Mouse (Mus musculus) myocyte (in vitro differentiated cells): ENCODE measurements at regions not wholly inside any gene's neighbourhood (a gene's known extent, or its start where the extent isn't known, plus 50 kb on each side); places are given as distances from the start of the nearest gene placed in this dataset.

Experiments
- E2F4 ChIP-seq: IDR thresholded peaks from one replicate; pipeline ENCODE4 v1.6.1; 2011; ENCODE audit warnings: mild to moderate bottlenecking, control low read depth, moderate library complexity; ENCODE audit not compliant: insufficient read depth
- POLR2A ChIP-seq: IDR thresholded peaks from one replicate; pipeline ENCODE4 v1.6.1; 2011; ENCODE audit warnings: low read depth, mild to moderate bottlenecking, control low read depth, moderate library complexity; ENCODE audit not compliant: insufficient read length
- SRF ChIP-seq: IDR thresholded peaks from one replicate; pipeline ENCODE4 v1.6.1; 2011; ENCODE audit warnings: low read depth; ENCODE audit not compliant: control insufficient read depth, insufficient read length
- TCF12 ChIP-seq: IDR thresholded peaks from one replicate; pipeline ENCODE4 v1.6.1; 2011; ENCODE audit warnings: mild to moderate bottlenecking, control low read depth; ENCODE audit not compliant: poor library complexity, insufficient read depth, severe bottlenecking
- USF1 ChIP-seq: IDR thresholded peaks from one replicate; pipeline ENCODE4 v1.6.1; 2011; ENCODE audit warnings: low read depth, mild to moderate bottlenecking, control low read depth, moderate library complexity

DNA sequence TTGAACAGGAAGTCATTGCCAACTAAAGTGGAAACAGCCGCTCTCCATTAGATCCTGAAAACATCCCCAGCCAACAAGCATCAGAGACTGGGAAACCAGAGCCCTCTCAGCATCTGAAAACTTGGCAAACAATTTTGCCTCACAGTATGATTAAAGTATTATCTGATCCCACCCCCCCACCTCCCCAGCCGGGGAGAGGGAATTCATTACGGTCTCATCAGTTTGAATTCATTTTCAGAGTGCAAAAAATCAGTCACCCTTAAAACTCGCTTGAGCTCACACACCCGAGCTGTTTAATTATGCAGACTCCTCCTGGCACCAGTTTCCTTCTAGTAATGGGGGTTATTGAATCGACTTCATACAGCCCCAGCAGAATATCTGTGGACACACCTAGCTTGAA is 1117.2 kb upstream of the Gulo start:
- no peak for TF ChIP-seq POLR2A
- TF ChIP-seq USF1 = no peak
- no peak for TF ChIP-seq SRF
- no peak for TF ChIP-seq E2F4
- TF ChIP-seq TCF12 = no peak
